Mouse (Mus musculus) bone marrow, adult 2 months (tissue): ENCODE measurements at regions not wholly inside any gene's neighbourhood (a gene's known extent, or its start where the extent isn't known, plus 50 kb on each side); places are given as distances from the start of the nearest gene placed in this dataset.

Experiments
- CTCF ChIP-seq: fragments of 200-500 bp; IDR thresholded peaks from 2 replicates; pipeline ENCODE4 v1.5.1; 2011; ENCODE audit warnings: low read length, control low read depth; ENCODE audit not compliant: control insufficient read depth, insufficient read depth
- POLR2A ChIP-seq: fragments of 200-500 bp; IDR thresholded peaks from 2 replicates; pipeline ENCODE4 v1.6.1; 2011; ENCODE audit warnings: low read depth, mild to moderate bottlenecking, control low read depth, low read length, borderline replicate concordance; ENCODE audit not compliant: control insufficient read depth

- TF ChIP-seq CTCF (no peak), POLR2A (no peak)
These were observed 380.2 kb downstream of the Atp23 start for GRCm38 (mm10) chr10:126520973-126521372.
